Comparison of ENCODE assay signal across 23 mouse cellular contexts in genomic region chr15:40157683-40158082, GRCm38 (mm10). TPM values are rescaled to one million over a fixed set of nuclear protein-coding genes. Genes with fewer than 3 reads are reported as not detected.
DNase-seq lines count a peak whose midpoint lies in the region; ATAC-seq and TF ChIP-seq lines count a peak whose summit lies in the region.
"Had no signal": no experiment of that assay in that cellular context is flagged by ENCODE, and none has a peak within 500 bp of the region (broad histone marks: within the 10 kb centered on the region; RNA-seq: fewer than 3 reads in every experiment).

No protein-coding gene starts in this region.

- no peak for ATAC-seq in kidney, postnatal 0 days (replicated peaks; ENCODE audit: low FRiP score, low read depth)
- no peak for ATAC-seq in midbrain, postnatal 0 days (ENCODE audit: low FRiP score)
- ATAC-seq: forebrain, embryonic 16.5 days had no signal

- no peak for TF ChIP-seq POLR2A in brain, embryonic 14.5 days (IDR thresholded peaks at IDR 0.05; ENCODE audit: borderline replicate concordance, extremely low read depth, insufficient read depth, insufficient read length, poor library complexity, severe bottlenecking)

- WGBS in kidney, postnatal 0 days = 86% methylated on average over 6 of the region's 6 CpGs
- 72% methylated on average over 6 of the region's 6 CpGs for WGBS in midbrain, postnatal 0 days
- WGBS in midbrain, embryonic 10.5 days = 89% methylated on average over 6 of the region's 6 CpGs

- peak; percentile 26; the same call in 1 of the 2 replicates for TF ChIP-seq CTCF in kidney, postnatal 0 days (IDR thresholded peaks at IDR 0.05; ENCODE audit: low read depth)
- TF ChIP-seq CTCF in midbrain, postnatal 0 days (IDR thresholded peaks at IDR 0.05) = peak; percentile 72
- no peak for TF ChIP-seq CTCF in brain, embryonic 14.5 days (IDR thresholded peaks at IDR 0.05; ENCODE audit: borderline replicate concordance, extremely low read depth, insufficient read depth, insufficient read length)

- no peaks in the 10 kb centered on the region for H3K27me3 ChIP-seq in kidney, postnatal 0 days (ENCODE audit: insufficient read depth, low read length)
- no peaks in the 10 kb centered on the region for H3K27me3 ChIP-seq in midbrain, postnatal 0 days (ENCODE audit: insufficient read depth, low read length)
- no peaks in the 10 kb centered on the region for H3K27me3 ChIP-seq in midbrain, embryonic 10.5 days (ENCODE audit: low read depth, poor library complexity, severe bottlenecking)
- H3K27me3 ChIP-seq: embryonic facial prominence, embryonic 12.5 days; heart, embryonic 13.5 days; hindbrain, embryonic 15.5 days had no signal

- H3K4me2 ChIP-seq in kidney, postnatal 0 days (ENCODE audit: low read length) = no peak overlapping the region
- H3K4me2 ChIP-seq in midbrain, postnatal 0 days (ENCODE audit: low read depth, low read length, poor library complexity, severe bottlenecking) = no peak overlapping the region
- H3K4me2 ChIP-seq: embryonic facial prominence, embryonic 12.5 days; heart, embryonic 13.5 days; hindbrain, embryonic 15.5 days had no signal

- no peaks in the 10 kb centered on the region for H3K9me3 ChIP-seq in kidney, postnatal 0 days (replicated peaks; ENCODE audit: low read length)
- H3K9me3 ChIP-seq in midbrain, postnatal 0 days (ENCODE audit: low read length) = no peaks in the 10 kb centered on the region
- no peaks in the 10 kb centered on the region for H3K9me3 ChIP-seq in midbrain, embryonic 10.5 days (replicated peaks)
- H3K9me3 ChIP-seq: embryonic facial prominence, embryonic 12.5 days; heart, embryonic 13.5 days; hindbrain, embryonic 15.5 days had no signal

- no peak overlapping the region for H3K27ac ChIP-seq in kidney, postnatal 0 days
- no peak overlapping the region for H3K27ac ChIP-seq in midbrain, postnatal 0 days (ENCODE audit: low read depth, low read length)
- H3K27ac ChIP-seq in midbrain, embryonic 10.5 days (replicated peaks) = no peak overlapping the region
- H3K27ac ChIP-seq: embryonic facial prominence, embryonic 12.5 days; heart, embryonic 13.5 days; hindbrain, embryonic 15.5 days had no signal

- H3K9ac ChIP-seq in kidney, postnatal 0 days (ENCODE audit: low read depth, low read length) = no peak overlapping the region
- no peak overlapping the region for H3K9ac ChIP-seq in midbrain, postnatal 0 days (replicated peaks; ENCODE audit: low read length, poor library complexity, severe bottlenecking)
- H3K9ac ChIP-seq: embryonic facial prominence, embryonic 12.5 days; heart, embryonic 13.5 days; hindbrain, embryonic 15.5 days had no signal

- H3K4me3 ChIP-seq in kidney, postnatal 0 days (replicated peaks; ENCODE audit: low read depth, low read length) = no peak overlapping the region
- H3K4me3 ChIP-seq in midbrain, postnatal 0 days (ENCODE audit: low read depth, low read length) = no peak overlapping the region
- H3K4me3 ChIP-seq in midbrain, embryonic 10.5 days = no peak overlapping the region
- H3K4me3 ChIP-seq: embryonic facial prominence, embryonic 12.5 days; heart, embryonic 13.5 days; hindbrain, embryonic 15.5 days had no signal

- no peak for DNase-seq in kidney, postnatal 0 days (ENCODE audit: low spot score)
- no peak for DNase-seq in kidney, adult 8-10 months
- DNase-seq in midbrain, postnatal 0 days (ENCODE audit: low spot score) = peak; percentile 62
- DNase-seq in midbrain, embryonic 10.5 days (ENCODE audit: low spot score) = no peak
- DNase-seq in brain, embryonic 14.5 days (ENCODE audit: low read depth) = peak; percentile 26
- DNase-seq in right cerebral cortex, postnatal 25 days = no peak
- DNase-seq in adrenal gland, adult 18-20 months (ENCODE audit: low spot score in 2 of 2) = no peak
- DNase-seq: adrenal gland, postnatal 10 days; cerebellum, adult 18-20 months; cerebellum, postnatal 10 days; gastrocnemius, postnatal 36 days; heart, adult 11 months; heart, postnatal 36 days had no signal

- no peaks in the 10 kb centered on the region for H3K4me1 ChIP-seq in kidney, postnatal 0 days (replicated peaks; ENCODE audit: insufficient read depth, low read length)
- H3K4me1 ChIP-seq in midbrain, postnatal 0 days (ENCODE audit: insufficient read depth, low read length) = no peaks in the 10 kb centered on the region
- H3K4me1 ChIP-seq in midbrain, embryonic 10.5 days = no peaks in the 10 kb centered on the region
- H3K4me1 ChIP-seq: embryonic facial prominence, embryonic 12.5 days; heart, embryonic 13.5 days; hindbrain, embryonic 15.5 days had no signal

- H3K36me3 ChIP-seq in kidney, postnatal 0 days (ENCODE audit: insufficient read depth, low read length) = no peaks in the 10 kb centered on the region
- H3K36me3 ChIP-seq in midbrain, postnatal 0 days (ENCODE audit: insufficient read depth, low read length) = no peaks in the 10 kb centered on the region
- no peaks in the 10 kb centered on the region for H3K36me3 ChIP-seq in midbrain, embryonic 10.5 days
- H3K36me3 ChIP-seq: embryonic facial prominence, embryonic 12.5 days; heart, embryonic 13.5 days; hindbrain, embryonic 15.5 days had no signal

RNA-seq across cellular contexts. Expression of gene 9330182O14Rik, which starts 23.5 kb away (rescaled TPM):
- polyA plus RNA-seq in kidney, postnatal 0 days (2015; fragmentation: Nextera tagmentation; extraction: Ambion mirVana) = not detected in 2 replicates
- not detected in 2 replicates for total RNA-seq in midbrain, postnatal 0 days (2014; rRNA removed)
- polyA plus RNA-seq in midbrain, postnatal 0 days (2015; fragmentation: Nextera tagmentation; extraction: Ambion mirVana) = not detected in 2 replicates
- polyA plus RNA-seq in midbrain, embryonic 10.5 days (2016; fragmentation: Nextera tagmentation; extraction: Ambion mirVana) = not detected in 2 replicates
- not detected in 2 replicates for polyA plus RNA-seq in brain, embryonic 14.5 days (2012; rRNA removed)
- total RNA-seq in adrenal gland, adult 18-20 months (2021) = not detected
- total RNA-seq: ES-E14; gastrocnemius, adult 8-10 months; gastrocnemius, postnatal 36 days; heart, postnatal 36 days had no signal
- polyA plus RNA-seq: embryonic facial prominence, embryonic 12.5 days; forebrain, embryonic 11.5 days; forebrain, embryonic 16.5 days; heart, embryonic 13.5 days; heart, postnatal 0 days; hindbrain, embryonic 11.5 days; hindbrain, embryonic 15.5 days; intestine, embryonic 14.5 days had no signal

Comparison
In these comparisons a context has a peak if more than half of its experiments do, and no peak if none do; other contexts are left out.
1. DNase-seq: peak in midbrain, postnatal 0 days (single experiment) and brain, embryonic 14.5 days (single experiment); none in kidney, postnatal 0 days (single experiment), kidney, adult 8-10 months (0 of 2), midbrain, embryonic 10.5 days (single experiment), right cerebral cortex, postnatal 25 days (single experiment) and adrenal gland, adult 18-20 months (0 of 2).